Mouse (Mus musculus) stomach, embryonic 14.5 days (tissue): ENCODE measurements at regions not wholly inside any gene's neighbourhood (a gene's known extent, or its start where the extent isn't known, plus 50 kb on each side); places are given as distances from the start of the nearest gene placed in this dataset.
"Not testable (repeated sequence)": the region's sequence is repeated elsewhere in the genome, so short reads cannot be mapped to it uniquely, and the experiment has no call there.

ENCODE experiments used
- ATAC-seq: fragments of 200-750 bp; cut with Nextera tagmentation; 2 replicates; pipeline ENCODE4 v1.8.0; 2017; ENCODE audit warnings: low read depth, moderate TSS enrichment; ENCODE audit not compliant: insufficient number of reproducible peaks, insufficient read depth, low FRiP score
- H3K27ac ChIP-seq: fragments of 300-500 bp; sonication (generic); 2 replicates; pipeline ENCODE4 v1.5.1; 2014; ENCODE audit warnings: mild to moderate bottlenecking, low read length, moderate library complexity, mixed read lengths
- H3K27me3 ChIP-seq: fragments of 300-500 bp; sonication (generic); 2 replicates; pipeline ENCODE4 v1.6.1; 2014; ENCODE audit warnings: low read length, control low read depth, mixed read lengths; ENCODE audit not compliant: control insufficient read depth, insufficient read depth
- H3K36me3 ChIP-seq: fragments of 300-500 bp; sonication (generic); 2 replicates; pipeline ENCODE4 v1.6.1; 2014; ENCODE audit warnings: mild to moderate bottlenecking, control low read depth, low read length, moderate library complexity, mixed read lengths; ENCODE audit not compliant: control insufficient read depth, insufficient read depth
- H3K4me1 ChIP-seq: fragments of 300-500 bp; sonication (generic); 2 replicates; pipeline ENCODE4 v1.6.1; 2014; ENCODE audit warnings: low read length, control low read depth, mixed read lengths; ENCODE audit not compliant: control insufficient read depth, insufficient read depth
- H3K4me2 ChIP-seq: fragments of 300-500 bp; sonication (generic); replicated peaks from 2 replicates; pipeline ENCODE4 v1.6.1; 2014; ENCODE audit warnings: low read depth, low read length, control low read depth
- H3K4me3 ChIP-seq: fragments of 300-500 bp; sonication (generic); 2 replicates; pipeline ENCODE4 v1.5.1; 2014; ENCODE audit warnings: low read depth, low read length, control low read depth
- H3K9ac ChIP-seq: fragments of 300-500 bp; sonication (generic); replicated peaks from 2 replicates; pipeline ENCODE4 v1.6.1; 2014; ENCODE audit warnings: low read depth, mild to moderate bottlenecking, control low read depth, low read length, moderate library complexity, mixed read lengths
- H3K9me3 ChIP-seq: fragments of 300-500 bp; sonication (generic); 2 replicates; pipeline ENCODE4 v1.6.1; 2016; ENCODE audit warnings: low read depth, low read length, control low read depth; ENCODE audit not compliant: control insufficient read depth
- WGBS: fragments of 180-500 bp; shearing (Covaris S2); extraction: QIAGEN DNeasy Blood & Tissue Kit; methylation state at CpG from one replicate; pipeline ENCODE4 v1.1.7; 2014; 5-methylcytosine and 5-hydroxymethylcytosine counted together

- H3K9ac ChIP-seq: no peak overlapping the region
- no peak overlapping the region for H3K4me3 ChIP-seq
- ATAC-seq: no peak
- no peak overlapping the region for H3K4me2 ChIP-seq
- no peaks in the 10 kb centered on the region for H3K27me3 ChIP-seq
- 64% methylated on average over 1 of the region's 1 CpGs for WGBS
- no peaks in the 10 kb centered on the region for H3K9me3 ChIP-seq
- H3K36me3 ChIP-seq: no peaks in the 10 kb centered on the region
- 0 out of 2 replicates have a peak, but pooled peaks cover 3% of the 10 kb centered on the region for H3K4me1 ChIP-seq
- H3K27ac ChIP-seq: no peak overlapping the region
Observed at GRCm38 (mm10) chr14:14514440-14515172, 113.5 kb downstream of the Olfr721-ps1 start.

- H3K36me3 ChIP-seq: no peaks in the 10 kb centered on the region
- no peaks in the 10 kb centered on the region for H3K27me3 ChIP-seq
- H3K27ac ChIP-seq: no peak overlapping the region
- H3K9me3 ChIP-seq: no peaks in the 10 kb centered on the region
- no peak overlapping the region for H3K4me2 ChIP-seq
- no peak overlapping the region for H3K9ac ChIP-seq
- WGBS: 77% methylated on average over 2 of the region's 2 CpGs
- 0 out of 2 replicates have a peak, but pooled peaks cover 3% of the 10 kb centered on the region for H3K4me1 ChIP-seq
- ATAC-seq: no peak
- no peak overlapping the region for H3K4me3 ChIP-seq
Observed at GRCm38 (mm10) chr14:14515363-14515762, 114.3 kb downstream of the Olfr721-ps1 start.

GRCm38 (mm10) chr14:14515918-14516317 is 114.8 kb downstream of the Olfr721-ps1 start:
- H3K27ac ChIP-seq: no peak overlapping the region
- H3K36me3 ChIP-seq: no peaks in the 10 kb centered on the region
- no peaks in the 10 kb centered on the region for H3K9me3 ChIP-seq
- H3K27me3 ChIP-seq: no peaks in the 10 kb centered on the region
- H3K9ac ChIP-seq: no peak overlapping the region
- H3K4me1 ChIP-seq: 0 out of 2 replicates have a peak, but pooled peaks cover 3% of the 10 kb centered on the region
- no peak overlapping the region for H3K4me2 ChIP-seq
- ATAC-seq: no peak
- no peak overlapping the region for H3K4me3 ChIP-seq
- 62% methylated on average over 5 of the region's 5 CpGs for WGBS

- no peaks in the 10 kb centered on the region for H3K9me3 ChIP-seq
- H3K36me3 ChIP-seq: no peaks in the 10 kb centered on the region
- no peak overlapping the region for H3K4me3 ChIP-seq
- no peaks in the 10 kb centered on the region for H3K27me3 ChIP-seq
- H3K9ac ChIP-seq: no peak overlapping the region
- H3K4me2 ChIP-seq: no peak overlapping the region
- no peak overlapping the region for H3K27ac ChIP-seq
- ATAC-seq: no peak
- WGBS: 46% methylated on average over 1 of the region's 1 CpGs
- 0 out of 2 replicates have a peak, but pooled peaks cover 3% of the 10 kb centered on the region for H3K4me1 ChIP-seq
Observed at GRCm38 (mm10) chr14:14518027-14518426, 116.9 kb downstream of the Olfr721-ps1 start.

- Histone ChIP-seq H3K4me3 (no peak overlapping the region), H3K9ac (no peak overlapping the region), H3K27ac (no peak overlapping the region), H3K4me1 (0 out of 2 replicates have a peak, but pooled peaks cover 3% of the 10 kb centered on the region), H3K36me3 (no peaks in the 10 kb centered on the region), H3K9me3 (no peaks in the 10 kb centered on the region), H3K4me2 (no peak overlapping the region), H3K27me3 (no peaks in the 10 kb centered on the region)
- no peak for ATAC-seq
- WGBS: 63% methylated on average over 2 of the region's 2 CpGs
Observed at GRCm38 (mm10) chr14:14518841-14519240, 117.7 kb downstream of the Olfr721-ps1 start.

- H3K9me3 ChIP-seq: no peaks in the 10 kb centered on the region; the same call in 1 of the 2 replicates
- ATAC-seq: no peak
- no peak overlapping the region for H3K4me2 ChIP-seq
- no peak overlapping the region for H3K4me3 ChIP-seq
- H3K27me3 ChIP-seq: no peaks in the 10 kb centered on the region
- H3K4me1 ChIP-seq: no peaks in the 10 kb centered on the region
- H3K36me3 ChIP-seq: no peaks in the 10 kb centered on the region
- H3K9ac ChIP-seq: no peak overlapping the region
- no peak overlapping the region for H3K27ac ChIP-seq
Observed at GRCm38 (mm10) chr14:14520195-14520594, 119.1 kb downstream of the Olfr721-ps1 start.

GRCm38 (mm10) chr14:14521331-14521730 is 120.2 kb downstream of the Olfr721-ps1 start:
- not testable (repeated sequence) for H3K9ac ChIP-seq

GRCm38 (mm10) chr14:14525225-14525624 is 124.1 kb downstream of the Olfr721-ps1 start:
- 89% methylated on average over 4 of the region's 4 CpGs for WGBS
- Histone ChIP-seq H3K9ac (no peak overlapping the region), H3K27me3 (no peaks in the 10 kb centered on the region), H3K36me3 (no peaks in the 10 kb centered on the region), H3K4me2 (no peak overlapping the region), H3K9me3 (no peaks in the 10 kb centered on the region; the same call in 1 of the 2 replicates), H3K4me1 (no peaks in the 10 kb centered on the region), H3K27ac (no peak overlapping the region), H3K4me3 (no peak overlapping the region)
- no peak for ATAC-seq

More at GRCm38 (mm10) chr14:14521331-14521730, 120.2 kb downstream of the Olfr721-ps1 start:
- H3K4me1 ChIP-seq, H3K27ac ChIP-seq, ATAC-seq, H3K4me2 ChIP-seq, H3K36me3 ChIP-seq, H3K4me3 ChIP-seq, H3K27me3 ChIP-seq, H3K9me3 ChIP-seq: not testable (repeated sequence)
- 56% methylated on average over 6 of the region's 6 CpGs for WGBS

- no peak overlapping the region for H3K4me2 ChIP-seq
- no peak overlapping the region for H3K4me3 ChIP-seq
- no peaks in the 10 kb centered on the region for H3K4me1 ChIP-seq
- no peaks in the 10 kb centered on the region; the same call in 1 of the 2 replicates for H3K9me3 ChIP-seq
- H3K36me3 ChIP-seq: no peaks in the 10 kb centered on the region
- no peaks in the 10 kb centered on the region for H3K27me3 ChIP-seq
- ATAC-seq: no peak
- H3K9ac ChIP-seq: no peak overlapping the region
- 56% methylated on average over 1 of the region's 1 CpGs for WGBS
- H3K27ac ChIP-seq: no peak overlapping the region
Observed at GRCm38 (mm10) chr14:14528437-14528836, 127.3 kb downstream of the Olfr721-ps1 start.
